Mouse (Mus musculus) NIH3T3 (cell line): ENCODE data around the gene Muc1.
"Not testable (repeated sequence)": the region's sequence is repeated elsewhere in the genome, so short reads cannot be mapped to it uniquely, and the experiment has no call there.

Source experiments
- DNase-seq: peaks from one replicate; pipeline ENCODE4 v3.0.0-alpha.2; 2012; ENCODE audit warnings: low read depth

Muc1 gene

GRCm38 (mm10) chr3:89210162-89210561 is 18.7 kb upstream of the Muc1 start:
- DNase-seq: no peak

- DNase-seq: peak; percentile 21
Measured at GRCm38 (mm10) chr3:89210731-89211130, 18.1 kb upstream of the Muc1 start.

DNA sequence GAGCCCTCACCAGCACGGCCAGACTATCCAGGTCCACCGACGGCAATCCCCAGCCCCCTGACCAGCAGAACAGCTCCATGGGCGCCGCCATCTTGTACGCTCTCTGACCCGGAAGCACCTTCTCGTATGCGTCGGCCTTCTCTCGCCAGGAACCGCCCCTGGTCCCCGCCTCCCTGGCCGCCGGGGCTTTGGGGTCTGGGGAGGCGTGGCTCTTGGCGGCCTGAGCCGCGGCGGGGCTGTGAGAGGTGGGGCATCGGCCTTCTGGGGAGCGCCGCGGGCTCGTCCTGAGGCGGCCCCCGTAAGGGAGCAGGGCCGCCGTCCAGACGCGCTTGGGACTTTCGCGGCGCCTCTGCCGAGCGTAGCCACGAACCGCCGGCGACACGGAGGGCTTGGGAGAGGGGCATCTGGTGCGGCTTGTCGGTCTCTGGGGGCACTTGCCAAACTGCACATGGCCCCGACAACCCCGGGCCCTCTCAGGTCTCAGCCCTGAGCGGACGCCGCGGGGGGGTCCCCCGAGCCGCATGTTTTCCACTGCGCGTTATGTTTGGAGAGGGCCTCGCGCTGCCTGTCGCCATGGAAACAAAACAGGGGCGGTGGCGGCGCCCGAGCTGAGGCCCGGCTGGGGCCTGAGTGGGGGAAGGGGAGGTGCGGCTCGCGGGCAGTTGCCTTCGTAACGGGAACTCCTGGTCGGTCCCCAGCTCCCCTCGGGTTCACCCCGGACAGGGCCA is 14.9 kb upstream of the Muc1 start:
- peak; percentile 97 for DNase-seq

GRCm38 (mm10) chr3:89214681-89215411 is 14.0 kb upstream of the Muc1 start, which contains the start of gene Thbs3:
Thbs3 (plus strand) TSS chr3:89215180.
- peak; percentile 76 for DNase-seq

- DNase-seq: peak; percentile 94
Measured at GRCm38 (mm10) chr3:89215853-89216252, 13.0 kb upstream of the Muc1 start.

- not testable (repeated sequence) for DNase-seq
Measured at GRCm38 (mm10) chr3:89216407-89216806, 12.4 kb upstream of the Muc1 start.

DNA sequence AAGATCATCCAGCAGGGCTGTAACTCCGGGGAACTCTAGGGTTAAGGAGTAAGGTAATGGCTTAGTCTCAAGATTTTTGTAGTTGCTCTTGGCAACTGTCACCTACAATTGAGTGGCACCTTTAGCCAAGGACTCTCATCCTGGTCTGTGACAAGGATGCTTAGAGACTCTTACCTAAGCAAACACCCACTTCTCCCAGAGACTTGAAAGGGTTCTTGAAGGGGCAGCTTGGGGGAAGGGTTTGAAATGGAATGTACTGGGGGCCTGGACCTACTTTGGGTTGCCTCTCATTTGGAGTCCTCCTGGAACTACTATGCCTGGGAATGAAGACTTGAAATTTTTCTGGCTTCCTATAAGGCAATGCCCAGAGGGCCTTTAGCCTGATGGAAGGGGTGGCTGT is 10.6 kb upstream of the Muc1 start:
- DNase-seq: no peak

GRCm38 (mm10) chr3:89219546-89219945 is 9.3 kb upstream of the Muc1 start:
- DNase-seq: peak; percentile 50

DNA sequence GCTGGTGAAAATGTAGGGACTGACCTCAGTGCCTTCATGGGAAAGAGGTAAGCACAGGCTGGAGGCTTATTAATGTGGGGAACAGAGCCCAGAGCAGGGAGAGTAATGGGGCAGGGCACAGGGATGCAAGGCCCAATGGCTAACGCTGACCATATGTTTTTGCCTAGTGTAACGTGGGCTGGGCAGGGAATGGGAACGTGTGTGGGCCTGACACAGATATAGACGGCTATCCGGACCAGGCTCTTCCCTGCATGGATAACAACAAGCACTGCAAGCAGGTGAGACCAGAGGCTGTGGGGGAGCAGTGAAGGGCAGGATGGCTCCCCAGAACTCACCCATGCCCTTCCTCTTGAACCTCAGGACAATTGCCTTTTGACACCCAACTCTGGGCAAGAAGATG is 7.7 kb upstream of the Muc1 start:
- no peak for DNase-seq

- no peak for DNase-seq
Measured at GRCm38 (mm10) chr3:89224796-89225195, 4.1 kb upstream of the Muc1 start.

DNA sequence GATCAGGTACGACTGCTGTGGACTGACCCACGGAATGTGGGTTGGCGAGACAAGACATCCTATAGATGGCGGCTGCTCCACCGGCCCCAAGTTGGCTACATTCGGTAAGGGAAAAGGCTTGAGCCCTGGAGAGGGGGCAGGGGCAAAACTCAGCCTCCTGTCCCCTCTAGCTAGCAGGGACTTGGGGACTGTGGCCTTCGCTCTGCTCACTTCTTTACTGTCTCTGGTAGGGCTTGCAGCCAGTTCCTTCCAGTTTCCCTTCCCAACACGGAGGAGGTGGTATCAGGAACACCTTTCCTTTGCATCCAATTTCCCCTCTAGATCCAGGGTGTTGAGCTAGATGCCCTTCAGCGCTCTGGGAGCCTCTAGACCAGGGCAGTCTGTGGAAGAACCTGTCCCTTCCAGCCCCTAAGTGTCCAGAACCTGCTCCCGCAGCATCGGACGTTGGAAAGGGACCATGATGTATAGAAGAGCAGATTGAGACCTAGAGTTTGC is 3.5 kb upstream of the Muc1 start:
- DNase-seq: no peak

GRCm38 (mm10) chr3:89225918-89226317 is 2.9 kb upstream of the Muc1 start:
- DNase-seq: no peak

GRCm38 (mm10) chr3:89226361-89226760 is 2.5 kb upstream of the Muc1 start:
- DNase-seq: no peak

- DNase-seq: no peak
Measured at GRCm38 (mm10) chr3:89226900-89227299, 2.0 kb upstream of the Muc1 start, which contains the start of gene Mtx1. Mtx1 (minus strand) TSS chr3:89227088.

- peak; percentile 95 for DNase-seq
Measured at GRCm38 (mm10) chr3:89227307-89228179, 1.3 kb upstream of the Muc1 start.

GRCm38 (mm10) chr3:89228180-89228549 is 692 bp upstream of the Muc1 start:
- DNase-seq: peak; percentile 94

- no peak for DNase-seq
Measured at GRCm38 (mm10) chr3:89229276-89229675, 419 bp downstream of the Muc1 start.

DNA sequence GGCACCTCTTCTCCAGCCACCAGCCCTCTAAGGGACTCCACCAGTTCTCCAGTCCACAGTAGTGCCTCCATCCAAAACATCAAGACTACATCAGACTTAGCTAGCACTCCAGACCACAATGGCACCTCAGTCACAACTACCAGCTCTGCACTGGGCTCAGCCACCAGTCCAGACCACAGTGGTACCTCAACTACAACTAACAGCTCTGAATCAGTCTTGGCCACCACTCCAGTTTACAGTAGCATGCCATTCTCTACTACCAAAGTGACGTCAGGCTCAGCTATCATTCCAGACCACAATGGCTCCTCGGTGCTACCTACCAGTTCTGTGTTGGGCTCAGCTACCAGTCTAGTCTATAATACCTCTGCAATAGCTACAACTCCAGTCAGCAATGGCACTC is 1.7 kb downstream of the Muc1 start:
- DNase-seq: no peak

- no peak for DNase-seq
Measured at GRCm38 (mm10) chr3:89231345-89231744, 2.5 kb downstream of the Muc1 start.

DNA sequence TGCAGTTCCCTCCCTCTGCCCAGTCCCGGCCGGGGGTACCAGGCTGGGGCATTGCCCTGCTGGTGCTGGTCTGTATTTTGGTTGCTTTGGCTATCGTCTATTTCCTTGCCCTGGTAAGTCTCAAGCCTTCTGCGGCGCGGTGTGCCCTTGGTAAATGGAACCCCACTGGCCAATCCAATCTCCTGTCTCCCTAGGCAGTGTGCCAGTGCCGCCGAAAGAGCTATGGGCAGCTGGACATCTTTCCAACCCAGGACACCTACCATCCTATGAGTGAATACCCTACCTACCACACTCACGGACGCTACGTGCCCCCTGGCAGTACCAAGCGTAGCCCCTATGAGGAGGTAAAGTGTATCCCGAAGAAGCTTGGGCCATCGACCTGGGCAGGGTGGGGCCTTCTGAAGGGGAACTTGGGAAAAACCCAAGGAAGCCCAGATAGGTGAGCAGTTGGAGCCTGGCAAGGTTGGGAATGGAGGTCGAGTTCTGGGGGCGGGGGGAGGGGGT is 3.0 kb downstream of the Muc1 start:
- DNase-seq: no peak

DNA sequence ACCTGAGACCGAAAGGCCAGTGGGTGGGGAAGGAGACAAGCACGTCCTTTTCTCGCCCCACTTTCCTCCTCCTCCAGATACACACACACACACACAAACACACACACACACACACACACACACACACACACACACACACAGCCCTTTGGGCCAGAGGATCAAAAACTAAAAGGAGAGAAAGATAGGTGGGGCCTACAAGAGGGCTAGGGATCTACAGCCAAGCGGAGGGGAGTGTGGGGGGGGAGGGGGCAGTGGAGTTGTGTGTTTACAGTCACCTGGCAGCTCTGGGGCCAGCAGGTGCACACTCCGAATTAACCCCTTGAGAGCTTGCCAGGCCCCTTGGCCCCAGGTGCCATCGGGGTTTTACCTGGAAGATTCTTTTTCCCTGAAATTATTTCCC is 3.8 kb downstream of the Muc1 start:
- DNase-seq: no peak

DNA sequence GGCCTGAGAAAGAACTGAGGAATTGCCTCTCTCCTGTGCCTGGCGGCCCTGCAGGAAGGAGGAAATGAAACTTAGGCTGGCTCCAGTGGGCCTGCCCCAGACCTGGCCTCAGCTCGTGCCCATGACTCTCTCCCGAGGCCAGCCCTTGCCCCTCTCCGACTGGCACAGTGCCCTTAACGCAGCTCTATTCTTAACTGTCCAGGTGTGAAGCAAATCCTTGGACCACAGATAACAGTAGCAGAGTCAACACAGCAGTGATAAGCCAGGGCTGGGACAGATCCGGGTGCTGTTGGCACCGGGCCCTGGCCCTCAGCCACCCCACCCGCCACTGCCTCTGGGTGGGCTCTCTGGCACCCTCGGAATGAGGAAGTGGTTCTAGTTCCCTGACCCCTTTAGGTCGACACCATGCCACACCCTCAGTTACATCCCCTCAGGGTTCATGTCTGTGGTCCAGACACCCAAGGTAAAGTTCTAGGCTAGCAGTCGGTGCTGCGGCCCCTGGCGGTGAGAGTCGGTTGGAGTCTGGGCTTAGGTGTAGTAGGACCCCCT is 4.8 kb downstream of the Muc1 start:
- no peak for DNase-seq
